Mouse (Mus musculus) lung, postnatal 4 days (tissue): ENCODE results near the gene Ice2.

Experiments
- DNase-seq, 2 experiments: peaks; one replicate each; pipeline ENCODE4 v3.0.0; 2021

Ice2 gene

DNA sequence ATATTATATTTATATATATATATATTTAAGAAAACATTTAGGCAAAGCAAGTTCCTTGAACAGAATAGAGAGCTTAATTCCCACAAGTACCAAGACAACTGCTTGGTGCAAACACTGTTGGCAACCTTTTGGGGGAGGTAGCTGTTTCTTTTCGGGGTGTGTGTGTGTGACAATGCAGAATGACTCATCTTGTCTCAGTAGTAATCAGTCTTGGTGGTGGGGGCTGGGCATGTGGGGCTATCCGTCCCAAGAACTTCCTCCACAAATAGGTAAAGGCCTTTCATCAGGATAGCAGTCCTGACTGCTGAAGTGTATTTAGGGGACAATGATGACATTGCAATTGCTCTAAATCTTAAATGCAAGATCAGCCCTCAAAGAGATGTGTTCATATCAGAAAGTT, 65.3 kb downstream of the Ice2 start:
- DNase-seq: no peak

DNA sequence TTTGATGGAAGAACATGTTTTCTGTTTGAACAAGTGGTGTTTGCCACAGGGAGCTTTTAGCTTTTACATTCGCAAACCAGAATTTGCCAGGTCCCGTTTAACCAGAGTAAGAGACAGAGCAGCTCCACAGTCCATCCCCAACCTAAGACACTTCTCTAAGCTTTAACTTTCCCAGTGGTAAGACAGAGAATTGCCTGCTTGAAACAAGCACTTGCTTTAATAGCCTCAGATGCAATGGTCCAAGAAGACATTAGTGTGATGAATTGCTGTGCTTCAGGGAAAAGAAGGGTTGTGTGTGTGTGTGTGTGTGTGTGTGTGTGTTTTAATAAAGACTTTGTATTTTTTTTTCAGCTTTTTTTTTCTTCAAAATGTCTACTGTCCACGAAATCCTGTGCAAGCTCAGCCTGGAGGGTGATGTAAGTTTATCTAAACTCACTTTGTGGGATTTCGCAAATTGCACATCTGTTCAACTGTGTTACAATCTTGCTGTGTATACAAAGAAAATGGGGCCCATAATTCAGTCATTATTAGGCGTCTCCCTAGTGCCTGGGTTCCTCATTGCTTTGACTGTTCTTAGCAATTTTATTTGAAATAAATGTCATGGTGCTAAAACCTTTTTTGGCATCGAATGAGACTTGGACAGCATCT, 66.5 kb downstream of the Ice2 start:
- DNase-seq: no peak

DNA sequence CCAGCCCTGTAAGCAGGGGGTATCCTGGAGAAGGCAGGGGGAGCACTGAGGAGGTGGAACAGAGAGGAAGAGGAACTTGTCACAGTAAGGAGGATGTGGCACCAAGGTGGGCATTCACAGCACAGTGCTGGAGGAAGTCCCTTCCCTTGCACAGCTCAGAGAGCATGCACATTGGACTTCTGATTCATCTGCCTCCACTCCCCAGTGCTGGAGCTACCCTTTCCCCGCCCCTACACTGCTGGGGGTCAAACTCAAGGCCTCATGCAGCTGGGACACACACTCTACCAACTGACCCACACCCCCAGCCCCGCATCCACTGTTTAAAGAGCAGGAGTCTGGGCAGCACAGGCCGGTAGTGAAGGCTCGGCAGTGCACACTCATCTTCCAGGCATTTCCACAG, 68.4 kb downstream of the Ice2 start:
- DNase-seq: no peak

DNA sequence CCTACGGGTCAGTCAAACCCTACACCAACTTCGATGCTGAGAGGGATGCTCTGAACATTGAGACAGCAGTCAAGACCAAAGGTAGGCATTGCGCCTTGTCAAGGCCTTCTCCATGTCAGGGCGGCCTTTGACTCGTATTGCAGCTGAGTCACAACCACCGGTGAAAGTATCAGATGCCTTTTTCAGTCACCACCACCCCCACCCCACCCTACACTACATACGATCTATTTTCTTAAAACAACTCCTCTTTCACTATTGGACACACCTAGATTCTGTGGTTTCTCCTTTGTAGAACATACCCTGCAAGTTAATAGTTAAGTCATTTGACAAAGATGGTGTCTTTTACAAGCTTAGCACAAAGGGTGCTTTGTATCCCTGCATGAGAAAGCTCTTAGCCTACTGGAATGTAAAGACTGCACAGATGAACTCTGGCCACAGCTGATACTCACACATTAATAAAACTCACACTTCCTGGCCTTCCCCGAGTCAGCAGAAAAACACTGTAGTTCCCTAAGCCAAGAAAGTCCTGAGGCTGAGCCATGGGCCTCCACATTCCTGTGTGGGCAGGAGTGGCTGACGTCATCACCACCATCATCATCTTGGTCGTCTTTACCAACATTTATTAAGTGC, 69.7 kb downstream of the Ice2 start:
- no peak for DNase-seq

DNA sequence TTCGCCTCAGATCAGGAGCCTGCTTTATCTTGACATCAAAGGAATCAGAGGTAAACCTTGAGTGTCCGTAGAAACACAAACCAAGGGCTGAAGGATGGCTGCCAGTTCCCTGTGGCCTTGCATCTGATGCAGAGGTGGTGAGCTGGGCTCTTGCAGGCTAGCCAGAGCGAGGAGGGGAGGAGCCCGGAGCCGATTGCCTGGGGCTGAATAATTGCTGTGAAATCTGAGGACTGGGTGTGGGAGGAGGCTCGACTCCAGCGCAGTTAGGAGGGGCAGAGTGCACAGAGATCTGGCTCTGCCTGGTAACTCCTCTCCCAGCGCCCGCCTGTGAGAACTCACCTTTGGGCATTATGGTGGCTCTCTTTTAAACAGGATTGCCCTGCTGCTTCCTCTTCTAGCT, 71.3 kb downstream of the Ice2 start:
- peak in 1 of 2 experiments; percentile 63 for DNase-seq

DNA sequence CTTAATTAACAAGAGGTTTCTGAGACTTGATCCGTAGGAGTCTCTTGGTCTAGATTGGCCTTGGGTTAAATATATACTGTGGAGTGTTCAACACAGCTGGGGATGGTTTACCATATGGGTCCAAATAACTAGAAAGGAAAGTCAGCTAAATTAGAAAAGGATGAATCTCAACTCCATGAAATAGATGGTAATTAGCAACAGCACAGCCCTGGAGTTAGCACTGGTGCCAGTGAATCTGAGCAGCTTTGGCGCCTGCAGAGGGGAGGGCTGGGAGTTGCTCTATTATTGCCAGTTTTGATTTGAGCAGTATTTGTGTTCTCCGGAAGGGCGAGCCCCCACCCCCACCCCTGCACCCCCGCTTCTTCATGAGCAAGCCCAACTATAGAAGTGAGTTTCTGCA, 72.7 kb downstream of the Ice2 start:
- DNase-seq: no peak

DNA sequence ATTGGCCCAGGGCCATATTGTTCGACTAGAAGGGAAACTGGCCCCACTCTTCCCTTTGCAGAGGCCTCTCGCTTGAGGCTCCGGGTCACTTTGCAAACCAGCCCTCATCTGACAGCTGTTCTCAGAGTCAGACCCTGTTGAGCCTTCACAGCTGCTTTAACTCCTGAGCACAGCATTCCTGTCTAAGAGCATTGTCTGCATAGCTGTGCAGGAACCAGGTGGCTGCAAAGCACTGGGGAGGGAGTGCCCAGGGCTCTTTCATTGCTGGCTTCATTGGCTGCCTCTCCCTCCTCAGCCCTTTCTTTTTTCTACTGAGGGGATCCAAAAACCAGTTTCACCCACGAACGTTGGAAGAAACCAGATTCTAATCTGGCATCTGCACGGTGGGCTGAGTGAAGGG, 73.2 kb downstream of the Ice2 start:
- peak; percentile 23 to 62 for DNase-seq

DNA sequence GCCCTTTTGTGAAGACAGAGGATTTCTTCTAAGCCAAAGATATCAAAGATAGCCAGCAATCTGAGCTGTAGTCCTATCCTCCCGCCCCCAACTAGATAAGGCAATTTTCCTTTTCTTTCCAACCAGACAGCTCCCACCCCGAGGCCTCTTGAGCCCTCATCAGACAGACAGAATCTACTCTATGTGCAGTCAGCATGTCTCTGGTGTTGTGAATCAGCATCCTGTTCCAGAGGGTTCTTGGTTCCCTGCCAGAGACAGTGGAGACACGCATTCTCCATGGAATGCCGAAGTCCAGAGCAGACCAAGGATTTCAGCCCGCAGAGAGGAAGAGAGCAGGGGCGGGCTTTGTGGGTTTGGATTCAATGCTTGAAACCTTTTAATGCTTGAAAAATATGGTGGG, 75.0 kb downstream of the Ice2 start:
- peak; percentile 69 to 76 for DNase-seq

DNA sequence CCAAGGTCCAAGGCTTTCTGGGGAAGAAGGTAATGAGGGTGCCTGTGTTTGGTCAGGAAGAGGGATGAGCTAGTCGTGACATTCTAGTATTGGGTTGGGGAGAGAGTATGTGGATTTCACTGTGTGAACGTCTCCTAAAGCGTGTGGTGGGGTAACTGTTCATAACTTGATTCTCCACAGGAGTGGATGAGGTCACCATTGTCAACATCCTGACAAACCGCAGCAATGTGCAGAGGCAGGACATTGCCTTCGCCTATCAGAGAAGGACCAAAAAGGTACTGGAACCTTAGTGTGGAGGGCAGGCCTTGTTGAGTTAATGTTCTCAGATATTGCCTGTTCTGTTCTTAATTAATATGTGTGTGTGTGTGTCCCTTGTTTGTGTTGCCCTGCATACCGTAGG, 78.2 kb downstream of the Ice2 start:
- DNase-seq: no peak

DNA sequence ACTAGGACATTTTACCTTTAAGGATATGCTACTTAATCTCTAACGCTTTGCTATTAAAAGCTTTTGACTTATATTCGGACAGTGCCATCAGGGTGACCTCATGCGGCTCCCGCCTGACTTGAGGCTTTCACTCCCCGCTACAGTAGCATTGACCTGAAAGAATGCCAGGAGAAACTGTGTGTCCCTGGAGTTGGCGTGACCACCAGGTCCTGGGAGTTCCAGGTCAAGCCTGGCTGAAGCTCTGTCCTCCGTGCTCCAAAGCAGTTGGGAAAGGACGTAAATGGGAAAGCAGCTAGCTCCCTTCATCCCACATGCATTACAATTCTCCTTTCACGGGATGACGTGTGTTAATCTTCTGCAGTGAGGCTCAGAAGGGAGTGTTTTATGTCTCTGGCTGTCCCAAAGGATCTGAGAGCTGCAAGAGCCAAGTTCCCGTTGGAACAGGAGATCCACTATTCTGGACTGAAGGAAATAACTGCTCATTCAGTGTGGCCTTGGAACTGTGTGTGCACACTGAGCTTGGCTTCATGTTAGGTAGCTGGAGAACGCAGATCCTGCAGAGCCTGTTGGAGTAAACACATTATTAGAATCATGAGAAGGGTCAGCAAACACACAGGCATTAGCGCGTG, 79.6 kb downstream of the Ice2 start:
- DNase-seq: no peak

DNA sequence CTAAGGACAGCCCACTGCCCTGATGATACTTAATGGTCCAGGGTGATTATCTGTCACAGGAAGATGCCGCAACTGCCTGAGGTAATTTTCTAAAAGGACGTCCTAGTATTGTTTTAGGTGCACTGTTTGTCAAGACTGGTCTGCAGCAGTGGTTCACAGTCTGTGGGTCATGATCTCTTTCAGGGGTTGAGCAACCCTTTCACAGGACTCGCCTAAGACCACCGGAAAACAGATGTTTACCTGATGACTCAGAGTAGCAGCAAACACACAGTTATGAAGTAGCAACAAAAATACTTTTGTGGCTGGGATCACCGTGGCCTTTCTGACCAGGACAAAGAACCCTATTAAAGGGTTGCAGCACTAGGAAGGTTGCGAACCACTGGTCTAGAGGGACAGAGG, 80.1 kb downstream of the Ice2 start:
- DNase-seq: no peak

DNA sequence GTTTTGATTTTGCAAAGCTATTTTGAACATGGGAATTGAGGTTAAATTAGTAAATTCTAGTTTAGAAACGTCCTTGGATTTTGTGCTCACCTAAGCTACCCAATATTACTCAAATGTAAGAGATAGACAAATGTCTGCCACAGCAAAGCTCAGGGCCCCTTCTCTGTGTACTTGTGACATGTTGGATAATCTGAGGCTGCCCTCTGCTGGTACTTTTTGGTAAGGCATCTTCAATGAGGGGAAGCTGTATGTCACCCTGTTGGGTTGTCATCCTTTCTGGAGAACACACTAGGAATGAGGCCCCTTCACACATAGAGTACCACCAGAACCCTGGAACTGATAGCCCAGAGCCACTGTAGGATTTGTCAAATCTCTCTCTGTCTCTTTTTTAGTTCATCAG, 82.6 kb downstream of the Ice2 start:
- peak; percentile 36 to 86 for DNase-seq
